Comparison of ENCODE assay signal across 16 mouse cellular contexts in genomic region chr19:56430369-56430768, GRCm38 (mm10). TPM values are rescaled to one million over a fixed set of nuclear protein-coding genes. Genes with fewer than 3 reads are reported as not detected.
DNase-seq lines count a peak whose midpoint lies in the region; TF ChIP-seq lines count a peak whose summit lies in the region.
"Had no signal": no experiment of that assay in that cellular context is flagged by ENCODE, and none has a peak within 500 bp of the region (broad histone marks: within the 10 kb centered on the region; RNA-seq: fewer than 3 reads in every experiment).

No protein-coding gene starts in this region.

- no peak overlapping the region for H3K27ac ChIP-seq in liver, adult 2 months (replicated peaks; ENCODE audit: insufficient read depth, low read depth, low read length)
- no peak overlapping the region for H3K27ac ChIP-seq in ES-E14 (ENCODE audit: insufficient read depth, low read depth, low read length, poor library complexity, severe bottlenecking)
- H3K27ac ChIP-seq in embryonic fibroblast, embryonic 13.5 days (ENCODE audit: insufficient read depth, low read length): no peak overlapping the region
- H3K27ac ChIP-seq: forebrain, embryonic 10.5 days; gastrocnemius, adult 2 months; heart, adult 2 months; neural tube, embryonic 12.5 days had no signal

- no peak overlapping the region for H3K4me3 ChIP-seq in liver, adult 2 months (ENCODE audit: insufficient read depth, low read depth, low read length)
- H3K4me3 ChIP-seq in E14TG2a.4 (replicated peaks; ENCODE audit: low read length) (no peak overlapping the region), ES-E14 (ENCODE audit: insufficient read depth in 1 of 2, low read depth in 1 of 2, low read length in 2 of 2, poor library complexity in 1 of 2, severe bottlenecking in 1 of 2) (no peak overlapping the region)
- no peak overlapping the region for H3K4me3 ChIP-seq in embryonic fibroblast, embryonic 13.5 days (ENCODE audit: insufficient read depth, low read length)
- H3K4me3 ChIP-seq: forebrain, embryonic 10.5 days; gastrocnemius, adult 2 months; heart, adult 2 months; neural tube, embryonic 12.5 days had no signal

- no peaks in the 10 kb centered on the region for H3K79me2 ChIP-seq in liver, adult 2 months (ENCODE audit: control insufficient read depth, insufficient read depth, low read length)

- 81% methylated on average over 8 of the region's 8 CpGs for WGBS in liver, adult 2 months

- H3K9me3 ChIP-seq in E14TG2a.4 (ENCODE audit: low read length) (no peaks in the 10 kb centered on the region), ES-E14 (ENCODE audit: control insufficient read depth, insufficient read depth, low read depth, low read length) (no peaks in the 10 kb centered on the region)
- H3K9me3 ChIP-seq: forebrain, embryonic 10.5 days; neural tube, embryonic 12.5 days had no signal

- 0 out of 2 replicates have a peak, but pooled peaks have one; percentile 5 for TF ChIP-seq CTCF in liver, adult 2 months (IDR thresholded peaks at IDR 0.05; ENCODE audit: low read depth, low read length)
- TF ChIP-seq CTCF in E14TG2a.4 (conservative IDR thresholded peaks at IDR 0.05; ENCODE audit: low read length): 0 out of 2 replicates have a peak, but pooled peaks have one; percentile 9
- TF ChIP-seq CTCF in embryonic fibroblast, embryonic 13.5 days (IDR thresholded peaks at IDR 0.05; ENCODE audit: borderline replicate concordance, insufficient read depth, low read length): peak; percentile 24; the same call in 1 of the 2 replicates

- H3K36me3 ChIP-seq in liver, adult 2 months (ENCODE audit: control insufficient read depth, insufficient read depth, low read length): peaks cover 8% of the 10 kb centered on the region
- H3K36me3 ChIP-seq in E14TG2a.4 (ENCODE audit: insufficient read depth, low read length) (no peaks in the 10 kb centered on the region), ES-E14 (ENCODE audit: control insufficient read depth, insufficient read depth, low read length, poor library complexity, severe bottlenecking) (no peaks in the 10 kb centered on the region)

- TF ChIP-seq POLR2A in liver, adult 2 months (IDR thresholded peaks at IDR 0.05; ENCODE audit: extremely low read depth, insufficient read depth, low read length): no peak
- no peak for TF ChIP-seq POLR2A in embryonic fibroblast, embryonic 13.5 days (IDR thresholded peaks at IDR 0.05; ENCODE audit: low read depth, low read length)

- in situ Hi-C loops in ES-E14 (cut with MboI; ENCODE audit: low sequenced_read_pairs in 2 of 2, unreplicated experiment in 2 of 2): no loop called here

- H3K27me3 ChIP-seq in liver, adult 2 months (ENCODE audit: control insufficient read depth, insufficient read depth, low read length): no peaks in the 10 kb centered on the region
- no peaks in the 10 kb centered on the region for H3K27me3 ChIP-seq in E14TG2a.4 (ENCODE audit: insufficient read depth, low read length)
- H3K27me3 ChIP-seq: neural tube, embryonic 12.5 days had no signal

- no peak overlapping the region for H3K9ac ChIP-seq in liver, adult 2 months (ENCODE audit: low read depth, low read length)
- no peak overlapping the region for H3K9ac ChIP-seq in ES-E14 (ENCODE audit: insufficient read depth, low read depth, low read length, poor library complexity, severe bottlenecking)
- H3K9ac ChIP-seq: neural tube, embryonic 12.5 days had no signal

- no peak for DNase-seq in liver, adult 2 months (ENCODE audit: extremely low read depth, low read depth, low spot score)
- no peak for DNase-seq in liver
- DNase-seq in ES-E14 (ENCODE audit: low read depth, low spot score): no peak
- DNase-seq in cerebellum, postnatal 10 days: no peak
- no peak for DNase-seq in kidney, adult 9 months
- DNase-seq: adrenal gland, postnatal 25 days; gastrocnemius, adult 2 months; heart, adult 2 months; heart, postnatal 10 days; spleen, adult 18-20 months; thymus, postnatal 4 days had no signal

- no peaks in the 10 kb centered on the region for H3K4me1 ChIP-seq in liver, adult 2 months (ENCODE audit: control insufficient read depth, insufficient read depth, low read length)
- H3K4me1 ChIP-seq in E14TG2a.4 (replicated peaks; ENCODE audit: low read depth, low read length) (0 out of 2 replicates have a peak, but pooled peaks cover 2% of the 10 kb centered on the region), ES-E14 (ENCODE audit: control insufficient read depth in 2 of 2, insufficient read depth in 2 of 2, low read length in 2 of 2, poor library complexity in 1 of 2) (no peaks in the 10 kb centered on the region)
- no peaks in the 10 kb centered on the region for H3K4me1 ChIP-seq in embryonic fibroblast, embryonic 13.5 days (ENCODE audit: control insufficient read depth, insufficient read depth, low read length)

TF ChIP-seq in ES-E14, 5 proteins besides CTCF, POLR2A, EP300 and RAD21:
- TF ChIP-seq ZNF384 (IDR thresholded peaks at IDR 0.05; ENCODE audit: low read depth, low read length) (no peak), ZC3H11A (IDR thresholded peaks at IDR 0.05; ENCODE audit: borderline replicate concordance, low read depth, low read length) (peak; percentile 13; the same call in 1 of the 2 replicates)

RNA-seq across cellular contexts. Expression of gene Plekhs1, which starts 31.1 kb away (rescaled TPM):
- total RNA-seq in liver, adult 2 months (2014; rRNA removed): 0.13 TPM in 1 of 2 replicates, not detected in the other
- polyA plus RNA-seq in liver, adult 2 months (2012; rRNA removed): 0.07 TPM in 1 of 2 replicates, not detected in the other
- total RNA-seq in ES-E14 (2012; rRNA removed): 0.21 and 0.36 TPM in 2 replicates
- 0.16 and 0.20 TPM in 2 replicates for polyA plus RNA-seq in embryonic fibroblast, embryonic 13.5 days (2011; ENCODE audit: insufficient read length, low read depth, missing spikeins)
- total RNA-seq: G1E had no signal
- polyA plus RNA-seq: G1E had no signal

RNA-seq across cellular contexts. Expression of gene Casp7, which starts 33.4 kb away (rescaled TPM):
- 27.8 and 38.8 TPM in 2 replicates for total RNA-seq in liver, adult 2 months (2014; rRNA removed)
- polyA plus RNA-seq in liver, adult 2 months (2012; rRNA removed): 15.8 and 19.0 TPM in 2 replicates
- total RNA-seq in ES-E14 (2012; rRNA removed): 4.9 and 7.1 TPM in 2 replicates
- polyA plus RNA-seq in embryonic fibroblast, embryonic 13.5 days (2011; ENCODE audit: insufficient read length, low read depth, missing spikeins): 14.9 and 18.2 TPM in 2 replicates

RNA-seq across cellular contexts. Expression of gene Nrap, which starts 40.5 kb away (rescaled TPM):
- total RNA-seq in liver, adult 2 months (2014; rRNA removed): 0.07 and 0.55 TPM in 2 replicates
- polyA plus RNA-seq in liver, adult 2 months (2012; rRNA removed): 0.04 and 0.11 TPM in 2 replicates
- total RNA-seq in ES-E14 (2012; rRNA removed): 0.09 and 0.11 TPM in 2 replicates
- polyA plus RNA-seq in embryonic fibroblast, embryonic 13.5 days (2011; ENCODE audit: insufficient read length, low read depth, missing spikeins): 0.15 and 0.21 TPM in 2 replicates
